Mouse (Mus musculus) heart, postnatal 0 days (tissue): ENCODE measurements at regions not wholly inside any gene's neighbourhood (a gene's known extent, or its start where the extent isn't known, plus 50 kb on each side); places are given as distances from the start of the nearest gene placed in this dataset.

Source experiments
- CTCF ChIP-seq: IDR thresholded peaks from 2 replicates; pipeline ENCODE4 v1.5.1; 2016; ENCODE audit warnings: antibody characterized with exemption, control low read depth, low read depth
- EP300 ChIP-seq: IDR thresholded peaks from 2 replicates; pipeline ENCODE4 v1.6.1; 2016; ENCODE audit warnings: antibody characterized with exemption, low read depth

- TF ChIP-seq EP300 (no peak), CTCF (no peak)
Measured at GRCm38 (mm10) chr8:92167340-92167783, 190.1 kb upstream of the Irx5 start.
